Mouse (Mus musculus) layer of hippocampus, postnatal 14 days (tissue): Measurements from ENCODE around the gene Abcb8. TPM values are rescaled to one million over a fixed set of nuclear protein-coding genes. Genes with fewer than 3 reads are reported as not detected.

ENCODE experiments used
- DNase-seq, 2 experiments: peaks; one replicate each; pipeline ENCODE4 v3.0.0; 2021 to 2022; ENCODE audit warnings: low spot score in 2 of 2, mixed read lengths in 1 of 2
- long read RNA-seq, 2 experiments: library from polyadenylated mRNA; stranded (forward); transcript quantifications; one replicate each; pipeline ENCODE4 v2.0.0; 2021
- total RNA-seq, 2 experiments: library from RNA; stranded (reverse); gene quantifications; 2 replicates each; pipeline ENCODE4 v1.2.3; 2021

Gene Abcb8
- total RNA-seq: 10 to 100 TPM; 43.0 to 54.1 TPM
- long read RNA-seq, experiment 1, transcript Abcb8-201 (16 exons, 2,939 nt): major isoform, 39 of 47 reads
- long read RNA-seq, experiment 1, partial matches to known transcripts: 4 of 47 reads
- long read RNA-seq, experiment 1, other reads (novel, unspliced or antisense): 4 of 47 reads
- long read RNA-seq, experiment 2, transcript Abcb8-201 (16 exons, 2,939 nt): major isoform, 28 of 52 reads
- long read RNA-seq, experiment 2, partial matches to known transcripts: 11 of 52 reads
- long read RNA-seq, experiment 2, other reads (novel, unspliced or antisense): 12 of 52 reads

DNA sequence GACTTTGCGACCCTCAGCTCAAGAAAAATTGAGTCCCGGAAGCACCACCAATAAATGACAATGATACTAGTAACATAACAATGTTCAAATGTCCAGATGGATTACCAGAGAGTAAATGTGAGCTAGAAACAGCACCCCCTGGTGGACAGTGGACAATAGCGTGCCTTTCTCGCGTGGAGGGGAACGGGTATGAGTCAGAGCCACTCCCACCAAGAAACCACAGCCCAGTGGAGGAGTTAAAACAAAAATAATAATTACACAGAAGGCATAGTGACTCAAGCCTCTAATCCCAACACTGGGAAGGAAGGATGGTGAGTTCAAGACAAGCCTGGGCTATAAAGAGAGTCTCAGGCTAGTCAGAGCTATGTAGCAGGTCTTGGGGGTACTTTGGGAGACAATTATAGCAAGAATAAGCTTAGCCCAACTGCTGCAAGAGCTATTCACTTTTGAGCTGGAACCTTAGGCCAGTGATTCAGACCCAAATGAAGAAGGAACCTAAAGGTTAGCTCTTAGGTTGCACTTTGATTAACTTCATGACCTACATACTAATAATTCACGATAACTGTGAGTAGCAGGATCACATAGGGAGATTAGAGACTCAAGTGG lies at the start of gene Abcb8:
Gene Abcb8 (plus strand): TSS at position 272 of the 606 bp plus-strand sequence.
- DNase-seq: peak; percentile 86 to 90

DNA sequence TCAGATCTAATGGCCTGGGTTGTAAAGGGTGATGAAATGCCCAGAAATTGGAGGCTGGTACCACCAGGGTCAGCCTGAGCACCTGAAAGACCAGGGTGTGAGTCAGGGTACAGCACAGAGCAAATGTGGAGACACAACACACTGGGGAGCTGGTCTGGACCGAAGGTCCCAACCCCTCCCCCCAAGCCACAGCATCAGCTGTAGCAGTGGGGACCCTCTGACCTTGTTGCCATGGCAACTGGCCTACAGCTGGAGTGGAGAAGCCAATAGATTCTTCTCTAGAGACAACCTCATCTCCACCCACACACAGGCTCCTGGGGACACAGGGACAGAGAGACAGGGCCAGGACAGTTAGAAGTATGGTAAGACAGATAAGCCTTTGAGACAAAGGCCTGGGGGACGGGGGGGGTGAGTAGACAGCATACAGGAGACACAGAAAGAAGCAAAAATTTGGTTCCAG lies 49.5 kb upstream of the Abcb8 start:
- DNase-seq: no peak

DNA sequence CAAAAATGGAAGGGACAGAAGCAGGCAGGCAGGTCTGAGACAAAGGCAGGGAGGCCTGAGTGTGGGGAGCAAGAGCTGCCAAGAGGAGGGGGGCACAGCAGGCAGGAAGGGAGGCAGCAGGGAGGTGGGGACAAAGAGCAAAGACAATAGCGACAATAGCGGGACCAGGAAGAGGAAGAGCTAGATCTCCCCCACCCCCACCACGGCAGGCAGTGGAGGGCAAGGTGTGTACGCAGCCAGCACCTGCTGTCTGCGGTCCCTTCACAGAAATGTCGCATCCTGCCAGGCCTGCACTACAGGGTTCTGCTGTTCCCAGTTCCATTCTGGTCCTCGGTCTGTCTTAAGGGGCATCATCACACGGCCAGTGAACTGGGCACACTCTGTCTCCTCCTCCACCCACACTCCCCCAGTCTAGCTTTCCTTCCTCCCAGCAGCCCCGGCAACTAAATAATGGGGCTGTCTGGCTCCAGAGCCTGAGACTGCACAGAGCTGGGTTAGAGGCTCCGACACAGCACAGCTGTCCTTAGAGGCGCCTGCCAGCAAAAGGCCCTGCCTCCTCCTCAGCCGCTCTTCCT lies 48.9 kb upstream of the Abcb8 start:
- DNase-seq: no peak

DNA sequence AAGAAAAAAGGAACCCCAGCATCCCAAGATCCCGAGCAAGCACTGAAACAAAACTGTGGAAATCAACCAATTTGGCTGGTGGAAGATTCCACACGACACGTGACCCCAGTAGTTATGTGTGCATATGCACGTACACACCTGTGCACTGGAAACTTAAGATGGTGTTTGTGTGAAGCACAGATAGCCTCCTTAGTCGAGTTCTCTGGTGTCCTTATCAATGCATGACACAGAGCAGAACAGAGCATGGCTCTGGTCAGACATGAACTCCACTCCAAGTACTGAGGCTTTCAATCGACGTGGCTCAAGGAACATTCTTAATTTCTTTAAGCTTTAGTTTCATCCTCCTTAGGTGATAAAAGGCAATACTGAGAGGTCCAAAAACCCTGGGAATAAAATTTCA lies 47.1 kb upstream of the Abcb8 start:
- no peak for DNase-seq

DNA sequence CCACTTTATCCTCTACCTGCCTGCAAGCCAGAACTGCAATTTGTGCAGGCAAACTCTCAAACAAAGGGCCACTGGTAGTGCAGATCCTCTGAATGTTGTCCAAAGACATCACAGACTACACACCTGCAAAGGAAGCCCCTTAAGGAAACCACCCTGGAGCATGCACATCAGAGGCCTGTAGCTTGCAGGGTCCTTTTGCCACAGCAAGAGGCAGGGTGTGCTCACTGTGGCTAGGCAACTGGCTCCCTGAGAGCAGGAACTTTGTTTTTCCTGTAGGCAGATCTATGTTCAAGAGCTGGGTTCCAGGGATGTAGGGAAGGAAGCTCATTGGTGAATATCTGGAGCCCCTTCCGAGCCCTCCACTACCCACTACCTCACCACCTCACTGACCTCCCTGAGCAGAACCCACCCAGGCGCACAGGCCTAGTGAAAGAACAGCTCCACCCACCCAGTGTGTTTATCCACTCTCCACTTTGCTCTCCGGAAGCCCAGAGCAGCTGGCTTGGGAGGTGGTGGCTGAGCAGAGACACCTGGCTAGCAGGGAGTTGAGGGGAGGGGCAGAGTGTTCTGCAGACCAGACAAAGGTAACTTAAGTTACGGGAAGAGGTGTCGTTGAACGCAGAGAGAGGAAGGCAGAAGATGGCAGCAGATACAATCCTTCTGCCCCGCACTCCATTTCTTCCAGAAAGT lies 46.1 kb upstream of the Abcb8 start:
- no peak for DNase-seq

- no peak for DNase-seq
These were observed 45.3 kb upstream of the Abcb8 start for GRCm38 (mm10) chr5:24348128-24348527.

DNA sequence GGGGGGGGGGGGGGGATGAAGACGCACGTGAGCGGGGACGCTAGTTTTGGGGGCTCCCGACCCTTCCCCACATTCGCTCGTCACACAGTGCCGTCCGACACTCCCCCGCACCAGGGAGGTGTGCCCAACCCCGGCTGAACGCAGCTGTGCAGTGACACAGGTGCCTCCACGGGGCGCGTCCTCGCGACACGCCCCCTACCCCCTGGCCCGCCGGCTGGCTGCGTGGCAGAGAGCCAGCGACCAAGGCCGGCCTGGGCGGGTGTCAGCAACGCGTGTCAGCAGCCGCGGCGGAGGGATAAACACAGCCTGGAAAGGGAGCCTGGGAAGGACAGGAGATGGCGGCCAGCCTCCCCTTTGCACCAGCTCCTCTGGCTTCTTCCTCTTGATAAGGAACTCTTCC lies 44.9 kb upstream of the Abcb8 start:
- no peak for DNase-seq

- DNase-seq: no peak
These were observed 43.4 kb upstream of the Abcb8 start for GRCm38 (mm10) chr5:24350073-24350472.

DNA sequence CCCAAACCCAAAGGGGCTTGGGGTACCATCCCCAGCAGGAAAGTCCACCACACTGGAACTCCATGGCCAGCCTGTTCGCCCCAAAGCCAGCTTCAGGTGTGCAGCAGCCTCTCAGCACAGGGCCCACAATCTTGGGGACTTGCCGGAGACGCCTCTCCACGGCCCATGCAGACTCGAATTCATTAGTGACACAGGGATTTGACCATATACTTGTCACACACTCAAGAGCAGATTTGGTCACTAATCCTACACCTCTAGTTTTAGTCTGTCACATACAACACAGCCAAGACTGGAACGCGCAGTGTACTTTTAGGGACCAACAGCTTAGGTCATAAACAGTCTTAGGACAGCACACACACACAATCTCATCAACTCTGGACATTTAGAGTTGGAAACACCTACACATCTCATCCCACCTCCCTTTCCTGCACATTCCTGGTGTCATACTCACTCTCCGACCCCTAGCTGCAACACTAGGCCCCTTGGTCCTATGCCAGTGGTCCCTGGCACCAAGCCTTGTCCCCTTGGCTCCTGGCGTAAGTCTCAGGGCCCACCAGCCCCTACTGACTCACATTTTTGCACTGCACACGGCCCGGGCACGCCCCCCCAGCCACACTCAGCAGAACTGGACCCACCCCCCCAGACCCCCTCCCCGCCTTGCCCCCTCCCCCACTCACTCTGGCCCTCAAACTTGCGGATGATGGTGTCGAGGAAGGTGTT lies 42.8 kb upstream of the Abcb8 start:
- no peak for DNase-seq

- no peak for DNase-seq
These were observed 42.2 kb upstream of the Abcb8 start, which contains the start of gene Kcnh2 for GRCm38 (mm10) chr5:24351278-24351677. Gene Kcnh2 (minus strand): TSS chr5:24351604.

DNA sequence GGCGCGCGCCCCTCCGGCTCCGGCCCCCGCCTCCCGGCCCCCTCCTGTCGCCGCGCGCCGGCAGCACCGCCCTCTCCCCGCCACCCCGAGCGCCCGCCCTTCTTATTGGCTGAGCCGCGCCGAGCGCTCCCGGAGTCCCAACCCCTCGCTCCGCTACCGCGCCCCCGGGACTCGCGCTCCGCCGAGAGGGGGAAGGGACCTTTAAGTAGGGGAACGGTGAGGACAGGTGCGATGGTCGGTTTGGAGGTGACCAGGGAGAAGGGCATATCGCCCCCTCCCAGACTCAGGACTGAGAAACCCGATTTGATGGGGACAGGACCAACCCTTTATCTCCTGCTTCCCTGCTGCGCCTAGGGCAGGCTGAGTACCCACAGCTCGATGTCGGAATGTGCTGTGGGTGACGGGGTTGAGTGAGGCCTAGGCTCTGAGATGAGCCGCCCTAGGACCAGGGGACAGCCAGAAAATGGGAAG lies 41.7 kb upstream of the Abcb8 start:
- DNase-seq: peak; percentile 82 to 86

DNA sequence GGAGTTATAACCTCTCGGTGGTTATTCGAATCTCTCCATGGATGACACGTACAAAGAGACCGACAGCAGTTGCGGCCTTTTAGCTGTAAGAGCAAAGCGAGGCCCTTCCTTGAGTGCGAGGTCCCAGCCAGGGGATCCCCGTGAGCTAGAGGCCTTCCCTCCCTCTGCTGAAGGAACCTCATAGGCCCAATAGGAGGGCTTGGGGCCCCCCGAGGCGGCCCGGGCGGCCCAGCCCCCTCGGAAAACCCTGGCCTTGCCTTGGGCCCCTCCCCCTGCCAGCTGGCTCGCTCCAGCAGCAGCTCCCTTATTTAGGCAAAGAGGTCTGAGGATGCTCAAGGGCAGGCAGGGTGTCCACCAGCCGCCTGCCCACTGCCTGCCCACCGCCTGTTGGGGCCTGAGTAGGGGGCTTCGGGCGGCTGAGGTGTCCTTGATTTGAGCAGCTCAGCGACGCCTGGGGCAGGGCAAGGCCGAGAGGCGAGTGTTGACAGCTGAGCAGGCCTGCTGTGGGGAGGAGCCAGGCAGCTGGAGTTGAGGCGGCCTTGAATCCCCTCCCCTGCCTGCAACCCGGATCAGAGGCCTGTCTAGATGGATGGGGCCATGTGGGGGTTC lies 41.1 kb upstream of the Abcb8 start:
- no peak for DNase-seq

GRCm38 (mm10) chr5:24353327-24353726 lies 40.1 kb upstream of the Abcb8 start:
- DNase-seq: no peak

GRCm38 (mm10) chr5:24356764-24357163 lies 36.7 kb upstream of the Abcb8 start:
- DNase-seq: no peak

DNA sequence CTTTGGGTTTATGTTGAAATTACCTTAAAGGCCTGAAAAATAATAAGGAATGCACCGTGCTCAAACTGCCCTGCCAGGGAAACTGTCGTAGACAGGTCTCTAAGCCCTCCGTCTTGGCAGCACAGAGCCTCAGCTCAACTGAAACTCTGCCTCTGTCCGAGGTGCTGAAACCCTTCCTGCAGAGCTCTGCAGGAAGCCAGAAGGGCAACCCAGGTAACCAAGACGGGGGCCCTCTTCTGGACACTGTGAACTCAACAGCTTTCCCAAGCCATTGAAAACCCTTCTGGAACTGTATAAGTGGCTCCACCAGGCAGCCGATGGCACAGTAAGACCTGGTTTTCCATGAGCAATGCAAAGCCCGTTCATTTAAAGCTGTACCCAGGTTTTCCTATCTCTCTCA lies 36.0 kb upstream of the Abcb8 start:
- DNase-seq: no peak

DNA sequence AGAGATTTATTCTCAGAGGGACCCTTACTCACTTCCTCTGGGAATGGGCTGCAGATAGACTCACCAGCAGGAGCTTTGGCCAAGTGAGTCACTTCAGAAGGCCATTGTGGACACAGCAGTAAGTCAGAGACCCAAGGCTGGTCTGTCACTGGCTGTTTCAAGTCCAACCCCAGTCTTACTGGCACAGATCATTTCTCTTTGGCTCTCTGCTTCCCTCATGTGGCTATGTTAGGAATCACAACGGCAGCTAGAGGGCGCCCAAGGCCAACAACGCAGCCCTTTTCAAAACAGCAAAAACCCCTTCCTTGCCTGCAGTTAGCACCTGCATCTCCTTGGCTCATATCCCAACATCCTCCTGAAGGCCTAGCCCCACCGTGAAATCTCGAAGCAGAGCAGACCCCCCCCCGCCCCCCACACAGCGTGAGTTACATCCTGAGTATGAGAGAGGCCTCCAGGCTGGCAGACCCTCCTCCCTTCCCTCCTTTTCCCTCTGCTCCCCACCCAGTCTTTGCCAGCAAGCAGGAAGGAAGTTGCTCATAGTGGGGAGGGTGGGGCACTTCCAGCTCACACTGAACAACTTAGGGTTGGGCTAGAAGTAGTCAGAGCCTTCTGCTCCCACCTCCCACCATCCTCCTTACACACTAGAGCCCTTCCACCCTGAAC lies 32.5 kb upstream of the Abcb8 start:
- peak; percentile 83 to 88 for DNase-seq

- no peak for DNase-seq
These were observed 30.0 kb upstream of the Abcb8 start for GRCm38 (mm10) chr5:24363467-24363866.

- DNase-seq: no peak
These were observed 29.4 kb upstream of the Abcb8 start for GRCm38 (mm10) chr5:24364061-24364460.

GRCm38 (mm10) chr5:24364508-24364907 lies 29.0 kb upstream of the Abcb8 start, which contains the start of gene Nos3:
Gene Nos3 (plus strand): TSS chr5:24364810.
- DNase-seq: no peak

- DNase-seq: no peak
These were observed 28.5 kb upstream of the Abcb8 start for GRCm38 (mm10) chr5:24364963-24365362.
